Mouse (Mus musculus) neural tube, embryonic 11.5 days (tissue): ENCODE data around the gene Dbndd1. TPM values are rescaled to one million over a fixed set of nuclear protein-coding genes. Genes with fewer than 3 reads are reported as not detected.
"Not testable (repeated sequence)": the region's sequence is repeated elsewhere in the genome, so short reads cannot be mapped to it uniquely, and the experiment has no call there.

Experiments used
- ATAC-seq: fragments of 200-750 bp; cut with Nextera tagmentation; 2 replicates; pipeline ENCODE4 v1.8.0; 2017; ENCODE audit warnings: moderate number of reproducible peaks, mild to moderate bottlenecking, moderate TSS enrichment, moderate library complexity; ENCODE audit not compliant: insufficient read depth, low FRiP score, low TSS enrichment
- DNase-seq: peaks from one replicate; pipeline ENCODE4 v3.0.0-alpha.2; 2015; ENCODE audit warnings: low spot score
- H3K27ac ChIP-seq: fragments of 300-500 bp; sonication (generic); 2 replicates; pipeline ENCODE4 v1.5.1; 2014; ENCODE audit warnings: low read depth, mild to moderate bottlenecking, low read length
- H3K27me3 ChIP-seq: fragments of 300-500 bp; sonication (generic); 2 replicates; pipeline ENCODE4 v1.6.1; 2014; ENCODE audit warnings: mild to moderate bottlenecking, low read length, mixed read lengths; ENCODE audit not compliant: control insufficient read depth, insufficient read depth
- H3K36me3 ChIP-seq: fragments of 300-500 bp; sonication (generic); 2 replicates; pipeline ENCODE4 v1.6.1; 2014; ENCODE audit warnings: mild to moderate bottlenecking, low read length, moderate library complexity, mixed read lengths; ENCODE audit not compliant: control insufficient read depth, insufficient read depth
- H3K4me1 ChIP-seq: fragments of 300-500 bp; sonication (generic); 2 replicates; pipeline ENCODE4 v1.6.1; 2014; ENCODE audit warnings: low read length, mixed read lengths; ENCODE audit not compliant: control insufficient read depth, insufficient read depth
- H3K4me2 ChIP-seq: fragments of 300-500 bp; sonication (generic); 2 replicates; pipeline ENCODE4 v1.6.1; 2014; ENCODE audit warnings: low read depth, mild to moderate bottlenecking, moderate library complexity
- H3K4me3 ChIP-seq: fragments of 300-500 bp; sonication (generic); 2 replicates; pipeline ENCODE4 v1.5.1; 2014; ENCODE audit warnings: low read depth, low read length
- H3K9ac ChIP-seq: fragments of 300-500 bp; sonication (generic); 2 replicates; pipeline ENCODE4 v1.6.1; 2014; ENCODE audit warnings: mild to moderate bottlenecking, low read length
- H3K9me3 ChIP-seq: fragments of 300-500 bp; sonication (generic); 2 replicates; pipeline ENCODE4 v1.6.1; 2016; ENCODE audit warnings: low read length; ENCODE audit not compliant: control insufficient read depth
- WGBS: fragments of 180-500 bp; shearing (Covaris S2); extraction: QIAGEN DNeasy Blood & Tissue Kit; methylation state at CpG from one replicate; pipeline ENCODE4 v1.1.7; 2014; 5-methylcytosine and 5-hydroxymethylcytosine counted together
- polyA plus RNA-seq: library from polyadenylated mRNA; unstranded; fragments of >200 nt; fragmentation: Nextera tagmentation; extraction: Ambion mirVana; gene quantifications from 2 replicates; pipeline ENCODE4 v1.2.1, GENCODE M21; 2014

The Dbndd1 gene
- polyA plus RNA-seq, 1 experiment from 2014 or later = 46.3 TPM

DNA sequence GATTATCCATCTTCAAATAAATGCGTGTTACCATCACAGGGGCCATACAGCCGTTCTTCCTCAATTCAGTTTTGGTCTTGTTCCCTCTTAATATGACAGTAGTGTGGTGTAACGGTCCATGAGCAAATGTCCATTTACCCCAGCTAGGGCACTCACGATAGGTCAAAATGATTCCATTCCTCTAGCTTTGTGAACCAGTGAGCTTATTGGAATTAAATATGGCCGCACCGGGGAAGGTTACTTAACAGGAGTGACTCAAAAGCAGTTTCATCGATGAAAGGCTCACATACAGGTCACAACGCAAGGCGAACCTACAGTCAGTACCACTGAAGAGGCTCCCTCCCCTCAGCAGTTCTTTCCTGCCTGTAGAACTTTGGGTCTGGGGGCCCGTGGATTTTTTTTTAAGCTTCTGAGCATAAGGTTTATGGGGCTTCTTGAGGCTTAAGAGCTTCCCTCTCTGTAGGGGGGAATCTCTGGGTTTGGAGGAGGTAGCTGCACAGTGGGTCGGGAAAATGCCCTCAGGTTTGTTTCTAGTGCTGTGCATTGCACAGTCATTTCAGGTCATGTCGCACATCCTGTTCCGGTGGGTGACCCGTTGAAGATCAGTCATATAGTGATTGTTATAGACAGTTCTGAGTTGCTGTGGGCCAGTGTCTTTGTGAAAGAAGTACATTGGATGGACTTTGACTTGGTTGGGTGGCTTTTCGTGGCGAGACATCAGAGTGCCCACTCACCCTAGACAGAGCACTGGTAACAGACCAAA lies 36.6 kb downstream of the Dbndd1 start:
- DNase-seq = no peak
- Histone ChIP-seq H3K4me3 (peak overlapping the region; percentile 88), H3K27me3 (no peaks in the 10 kb centered on the region), H3K4me2 (peak overlapping the region; percentile 81), H3K36me3 (0 out of 2 replicates have a peak, but pooled peaks cover 2% of the 10 kb centered on the region), H3K9me3 (no peaks in the 10 kb centered on the region), H3K27ac (no peak overlapping the region), H3K4me1 (peaks cover 7% of the 10 kb centered on the region), H3K9ac (peak overlapping the region; percentile 92)
- ATAC-seq = no peak
- 39% methylated on average over 16 of the region's 16 CpGs for WGBS

GRCm38 (mm10) chr8:123477737-123478258 lies 37.5 kb downstream of the Dbndd1 start, which contains the start of gene Afg3l1:
Afg3l1 (plus strand) TSS chr8:123477903.
- Histone ChIP-seq H3K4me1 (peaks cover 7% of the 10 kb centered on the region), H3K9ac (peak within 1 kb of the TSS; percentile 92), H3K36me3 (0 out of 2 replicates have a peak, but pooled peaks cover 2% of the 10 kb centered on the region), H3K9me3 (no peaks in the 10 kb centered on the region), H3K4me3 (peak within 1 kb of the TSS; percentile 88), H3K27ac (peak within 1 kb of the TSS; percentile 92), H3K27me3 (no peaks in the 10 kb centered on the region), H3K4me2 (peak within 1 kb of the TSS; percentile 81)
- DNase-seq (peak; percentile 97), ATAC-seq (peak; percentile 85)
- WGBS = under 1% methylated on average over 58 of the region's 58 CpGs

DNA sequence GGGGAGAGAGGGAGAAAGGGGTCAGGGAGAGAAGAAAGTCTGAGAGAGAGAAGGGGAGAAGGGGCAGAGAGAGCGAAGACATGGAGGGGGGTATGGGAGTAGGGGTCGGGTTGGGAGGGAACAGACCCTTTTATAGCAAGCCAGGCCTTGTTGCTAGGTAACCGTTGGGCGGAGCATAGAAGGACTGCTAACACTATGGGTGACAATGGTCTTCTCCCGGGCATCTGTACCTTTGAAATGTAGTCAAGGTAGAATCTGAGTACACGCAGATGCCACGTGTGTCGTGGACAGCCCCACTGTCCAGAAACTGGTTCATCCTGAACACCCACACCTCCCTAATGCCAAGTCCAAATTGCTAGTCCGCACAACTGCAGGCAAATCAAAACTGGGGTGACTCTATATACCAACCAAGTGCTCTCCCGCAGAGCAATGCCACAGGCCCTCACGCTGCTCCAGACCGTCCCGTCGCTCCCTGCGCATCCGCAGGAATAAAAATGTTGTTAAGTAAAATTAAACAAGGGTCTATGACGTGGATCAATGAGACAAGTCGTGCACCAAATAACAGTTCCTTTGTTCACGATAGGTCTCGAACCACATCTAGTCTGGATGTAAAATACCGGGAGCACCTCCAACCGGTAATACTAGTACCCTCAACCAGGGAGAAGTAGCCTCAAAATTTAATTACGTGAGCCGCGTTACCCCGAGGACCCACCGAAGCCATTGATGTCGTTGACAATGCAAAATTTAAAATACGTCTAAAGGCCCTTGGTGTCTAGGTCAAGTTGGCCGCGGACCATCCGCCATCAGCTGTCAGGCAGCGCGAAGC lies 38.1 kb downstream of the Dbndd1 start:
- peak overlapping the region; percentile 81 for H3K4me2 ChIP-seq
- DNase-seq = peak; percentile 47
- peak; percentile 56 for ATAC-seq
- peak overlapping the region; percentile 92 for H3K9ac ChIP-seq
- H3K36me3 ChIP-seq = 0 out of 2 replicates have a peak, but pooled peaks cover 2% of the 10 kb centered on the region
- no peaks in the 10 kb centered on the region for H3K9me3 ChIP-seq
- H3K27me3 ChIP-seq = no peaks in the 10 kb centered on the region
- peak overlapping the region; percentile 88 for H3K4me3 ChIP-seq
- H3K27ac ChIP-seq = no peak overlapping the region
- 9% methylated on average over 34 of the region's 34 CpGs for WGBS
- peaks cover 7% of the 10 kb centered on the region for H3K4me1 ChIP-seq

- not testable (repeated sequence) for H3K27me3 ChIP-seq, H3K4me2 ChIP-seq, ATAC-seq, H3K36me3 ChIP-seq, DNase-seq, H3K27ac ChIP-seq, H3K9ac ChIP-seq, H3K4me1 ChIP-seq, H3K9me3 ChIP-seq, H3K4me3 ChIP-seq
- WGBS = 66% methylated on average over 5 of the region's 5 CpGs
Observed at GRCm38 (mm10) chr8:123474549-123474948, 40.7 kb downstream of the Dbndd1 start.

DNA sequence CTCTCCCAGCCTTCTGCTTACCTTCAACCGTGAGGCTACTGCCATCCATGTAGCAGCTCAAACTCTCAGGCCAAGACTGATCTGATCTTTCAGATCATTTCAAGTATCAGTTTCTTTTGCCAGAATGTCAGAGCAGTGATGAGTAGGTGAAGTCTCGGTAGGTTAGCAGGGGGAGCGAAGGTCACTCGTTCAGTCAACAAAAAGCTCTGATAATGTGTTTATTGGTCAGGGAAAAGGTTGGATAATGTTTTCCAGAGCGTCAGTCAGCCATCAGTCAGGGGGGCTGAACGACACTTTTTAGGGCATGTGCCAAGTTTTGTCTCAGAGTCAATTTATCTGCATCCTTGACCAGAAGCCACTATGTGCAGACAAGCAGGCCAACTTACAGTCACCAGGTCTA lies 42.3 kb downstream of the Dbndd1 start:
- H3K36me3 ChIP-seq, H3K27me3 ChIP-seq, H3K27ac ChIP-seq, H3K4me2 ChIP-seq, ATAC-seq, H3K9me3 ChIP-seq, H3K9ac ChIP-seq, H3K4me3 ChIP-seq, H3K4me1 ChIP-seq, DNase-seq: not testable (repeated sequence)
- 71% methylated on average over 6 of the region's 6 CpGs for WGBS

- DNase-seq (no peak), ATAC-seq (no peak)
- Histone ChIP-seq H3K27ac (no peak overlapping the region), H3K4me2 (no peak overlapping the region), H3K36me3 (no peaks in the 10 kb centered on the region), H3K4me1 (no peaks in the 10 kb centered on the region), H3K4me3 (no peak overlapping the region), H3K9me3 (no peaks in the 10 kb centered on the region), H3K27me3 (no peaks in the 10 kb centered on the region), H3K9ac (no peak overlapping the region)
- 79% methylated on average over 3 of the region's 3 CpGs for WGBS
Observed at GRCm38 (mm10) chr8:123467476-123467875, 47.8 kb downstream of the Dbndd1 start.

- H3K27me3 ChIP-seq = no peaks in the 10 kb centered on the region
- no peak for DNase-seq
- no peaks in the 10 kb centered on the region for H3K4me1 ChIP-seq
- H3K27ac ChIP-seq = no peak overlapping the region
- H3K9me3 ChIP-seq = no peaks in the 10 kb centered on the region
- H3K4me3 ChIP-seq = no peak overlapping the region
- no peak for ATAC-seq
- 91% methylated on average over 4 of the region's 4 CpGs for WGBS
- H3K9ac ChIP-seq = no peak overlapping the region
- H3K36me3 ChIP-seq = peaks cover 4% of the 10 kb centered on the region; the same call in 1 of the 2 replicates
- no peak overlapping the region for H3K4me2 ChIP-seq
Observed at GRCm38 (mm10) chr8:123463651-123464050, 51.6 kb downstream of the Dbndd1 start.
